Mouse (Mus musculus) neural tube, embryonic 13.5 days (tissue): Measurements from ENCODE around the gene Dnase1l1. TPM values are rescaled to one million over a fixed set of nuclear protein-coding genes. Genes with fewer than 3 reads are reported as not detected.

Experiments used
- ATAC-seq: fragments of 200-750 bp; cut with Nextera tagmentation; 2 replicates; pipeline ENCODE4 v1.8.0; 2017; ENCODE audit warnings: low read depth, mild to moderate bottlenecking, moderate TSS enrichment, moderate library complexity
- H3K27ac ChIP-seq: fragments of 300-500 bp; sonication (generic); replicated peaks from 2 replicates; pipeline ENCODE4 v1.5.1; 2015; ENCODE audit warnings: moderate library complexity, mild to moderate bottlenecking, inconsistent platforms
- H3K27me3 ChIP-seq: fragments of 300-500 bp; sonication (generic); 2 replicates; pipeline ENCODE4 v1.6.1; 2015; ENCODE audit warnings: mild to moderate bottlenecking, inconsistent platforms
- H3K36me3 ChIP-seq: fragments of 300-500 bp; sonication (generic); 2 replicates; pipeline ENCODE4 v1.6.1; 2015; ENCODE audit warnings: mild to moderate bottlenecking, inconsistent platforms
- H3K4me1 ChIP-seq: fragments of 300-500 bp; sonication (generic); replicated peaks from 2 replicates; pipeline ENCODE4 v1.6.1; 2015; ENCODE audit warnings: inconsistent platforms
- H3K4me2 ChIP-seq: fragments of 300-500 bp; sonication (generic); 2 replicates; pipeline ENCODE4 v1.6.1; 2015; ENCODE audit warnings: inconsistent platforms, mild to moderate bottlenecking, moderate library complexity
- H3K4me3 ChIP-seq: fragments of 300-500 bp; sonication (generic); 2 replicates; pipeline ENCODE4 v1.5.1; 2015; ENCODE audit warnings: mild to moderate bottlenecking, inconsistent platforms
- H3K9ac ChIP-seq: fragments of 300-500 bp; sonication (generic); 2 replicates; pipeline ENCODE4 v1.6.1; 2015; ENCODE audit warnings: moderate library complexity, mild to moderate bottlenecking, inconsistent platforms
- H3K9me3 ChIP-seq: fragments of 300-500 bp; sonication (generic); 2 replicates; pipeline ENCODE4 v1.6.1; 2016; ENCODE audit warnings: inconsistent platforms
- WGBS: fragments of 180-500 bp; shearing (Covaris S2); methylation state at CpG from one replicate; pipeline ENCODE4 v1.1.7; 2015; 5-methylcytosine and 5-hydroxymethylcytosine counted together
- microRNA-seq: library from miRNA; unstranded; fragments of <30 nt; microRNA quantifications from one replicate; pipeline ENCODE4, GENCODE M21; 2016
- polyA plus RNA-seq: library from polyadenylated mRNA; unstranded; fragments of >200 nt; fragmentation: Nextera tagmentation; extraction: Ambion mirVana; gene quantifications from 2 replicates; pipeline ENCODE4 v1.2.1, GENCODE M21; 2015

The Dnase1l1 gene
- polyA plus RNA-seq, 1 experiment from 2014 or later = 3.4 TPM

DNA sequence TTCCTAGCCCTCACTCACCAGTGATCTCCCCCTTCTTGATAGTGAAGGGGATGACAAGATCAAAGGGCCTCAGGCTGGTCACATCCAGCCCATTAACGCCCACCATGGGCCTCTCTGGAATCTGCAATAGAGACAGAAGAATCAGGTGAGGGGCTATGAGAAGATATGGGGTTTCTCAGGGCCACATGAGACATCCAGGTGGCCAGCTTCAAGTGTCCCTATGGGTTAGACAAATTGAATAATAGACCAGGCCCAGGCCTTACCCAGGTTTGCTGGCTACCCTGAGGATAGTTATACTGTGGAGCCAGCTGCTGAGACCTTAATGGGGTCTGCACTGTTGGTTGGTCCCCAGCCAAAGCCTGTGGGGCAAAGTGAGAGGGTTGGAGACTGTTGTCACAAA is 52.1 kb downstream of the Dnase1l1 start:
- H3K9ac ChIP-seq = no peak overlapping the region
- H3K4me2 ChIP-seq = no peak overlapping the region
- no peak for ATAC-seq
- WGBS = 57% methylated on average over 1 of the region's 1 CpGs
- H3K27me3 ChIP-seq = no peaks in the 10 kb centered on the region
- H3K4me3 ChIP-seq = no peak overlapping the region
- peaks cover 97% of the 10 kb centered on the region for H3K36me3 ChIP-seq
- no peak overlapping the region for H3K27ac ChIP-seq
- no peaks in the 10 kb centered on the region for H3K9me3 ChIP-seq
- H3K4me1 ChIP-seq = no peaks in the 10 kb centered on the region

Small RNA genes within 50 kb of the gene (microRNA-seq; reads per million reads assigned to microRNA genes)
- gene Mir7091 (not detected), gene Mir7092 (not detected)

Other genes starting within 250 kb of the Dnase1l1 start
- gene Opn1mw, start 154.9 kb downstream of the Dnase1l1 start, polyA plus RNA-seq = not detected in 2 replicates
- gene Mecp2, start 147.0 kb downstream of the Dnase1l1 start, polyA plus RNA-seq = 12.9 and 15.4 TPM in 2 replicates
- gene Tex28, start 114.5 kb downstream of the Dnase1l1 start, polyA plus RNA-seq = not detected in 2 replicates
- 0.07 TPM in 1 of 2 replicates, not detected in the other for gene Tktl1, start 105.1 kb downstream of the Dnase1l1 start, polyA plus RNA-seq
- gene Flna, start 32.5 kb downstream of the Dnase1l1 start, polyA plus RNA-seq = 90.3 and 102 TPM in 2 replicates
- 16.3 and 16.6 TPM in 2 replicates for gene Emd, start 27.6 kb downstream of the Dnase1l1 start, polyA plus RNA-seq
- 582 and 609 TPM in 2 replicates for gene Rpl10, start 11.5 kb downstream of the Dnase1l1 start, polyA plus RNA-seq
- gene Taz, start 425 bp downstream of the Dnase1l1 start, polyA plus RNA-seq = 80.2 and 86.0 TPM in 2 replicates
- gene Atp6ap1, start 14.8 kb upstream of the Dnase1l1 start, polyA plus RNA-seq = 215 and 225 TPM in 2 replicates
- gene Gdi1, start 22.7 kb upstream of the Dnase1l1 start, polyA plus RNA-seq = 915 and 943 TPM in 2 replicates
- gene Fam50a, start 30.7 kb upstream of the Dnase1l1 start, polyA plus RNA-seq = 54.7 and 59.9 TPM in 2 replicates
- gene Plxna3, start 46.7 kb upstream of the Dnase1l1 start, polyA plus RNA-seq = 48.2 and 48.3 TPM in 2 replicates
- 70.6 and 80.4 TPM in 2 replicates for gene Lage3, start 71.3 kb upstream of the Dnase1l1 start, polyA plus RNA-seq
- 63.6 and 66.3 TPM in 2 replicates for gene Ubl4a, start 90.9 kb upstream of the Dnase1l1 start, polyA plus RNA-seq
- 6.8 and 8.4 TPM in 2 replicates for gene Slc10a3, start 91.0 kb upstream of the Dnase1l1 start, polyA plus RNA-seq
- gene Fam3a, start 110.9 kb upstream of the Dnase1l1 start, polyA plus RNA-seq = 32.0 and 34.4 TPM in 2 replicates
- gene Ikbkg, start 111.0 kb upstream of the Dnase1l1 start, polyA plus RNA-seq = 16.7 and 16.8 TPM in 2 replicates
- gene G6pdx, start 146.9 kb upstream of the Dnase1l1 start, polyA plus RNA-seq = 53.6 and 54.0 TPM in 2 replicates
- 0.52 TPM in 1 of 2 replicates, not detected in the other for gene Gm6880, start 199.1 kb upstream of the Dnase1l1 start, polyA plus RNA-seq